Mouse (Mus musculus): Measurements from ENCODE around the gene D930007J09Rik.
A peak's percentile ranks its signal among the peaks of the same experiment; 100 is the strongest.

The D930007J09Rik gene

DNA sequence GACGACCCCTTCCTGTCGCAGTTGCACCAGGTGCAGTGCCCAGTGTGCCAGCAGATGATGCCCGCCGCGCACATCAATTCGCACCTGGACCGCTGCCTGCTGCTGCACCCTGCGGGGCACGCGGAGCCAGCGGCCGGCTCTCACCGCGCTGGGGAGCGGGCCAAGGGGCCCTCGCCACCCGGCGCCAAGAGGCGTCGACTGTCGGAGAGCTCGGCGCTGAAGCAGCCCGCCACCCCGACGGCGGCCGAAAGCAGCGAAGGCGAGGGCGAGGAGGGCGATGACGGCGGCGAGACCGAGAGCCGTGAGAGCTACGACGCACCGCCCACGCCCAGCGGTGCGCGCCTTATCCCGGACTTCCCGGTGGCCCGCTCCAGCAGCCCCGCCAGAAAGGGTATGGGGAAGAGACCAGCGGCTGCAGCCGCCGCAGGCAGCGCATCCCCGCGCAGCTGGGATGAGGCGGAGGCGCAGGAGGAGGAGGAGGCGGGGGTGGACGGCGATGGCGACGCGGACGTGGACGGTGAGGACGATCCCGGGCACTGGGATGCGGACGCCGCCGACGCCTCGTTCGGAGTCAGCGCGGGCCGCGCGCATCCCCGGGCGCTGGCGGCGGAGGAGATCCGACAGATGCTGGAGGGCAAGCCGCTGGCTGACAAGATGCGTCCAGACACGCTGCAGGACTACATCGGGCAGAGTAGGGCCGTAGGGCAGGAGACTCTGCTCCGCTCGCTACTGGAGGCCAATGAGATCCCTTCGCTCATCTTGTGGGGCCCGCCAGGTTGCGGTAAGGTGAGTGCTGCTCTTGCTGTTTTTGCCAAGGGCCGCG, at the start of gene D930007J09Rik:
TSS of gene D930007J09Rik (minus strand) at position 591 of the 823 bp plus-strand sequence.
- peak; percentile 26 for DNase-seq (ENCODE audit: low read depth, low spot score)

DNA sequence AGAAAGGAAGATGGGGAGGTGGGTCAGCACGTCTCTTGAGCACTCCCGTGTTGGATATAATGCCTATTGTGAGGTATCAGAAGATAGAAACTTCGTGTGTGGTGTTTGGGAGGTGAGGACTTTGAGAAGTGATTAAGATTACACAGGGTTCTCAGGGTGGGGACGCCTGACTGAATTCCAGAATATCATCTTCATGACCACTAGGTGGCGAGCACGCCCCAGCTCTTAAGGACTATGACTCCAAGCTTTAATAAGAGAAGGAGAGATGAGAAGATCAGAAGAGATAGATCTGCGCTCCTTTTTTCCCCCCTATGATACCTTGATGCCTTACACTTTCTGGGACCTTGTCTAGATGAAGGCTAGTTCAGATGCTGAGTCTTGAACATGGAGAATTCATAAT, 49.3 kb upstream of the D930007J09Rik start:
- DNase-seq (ENCODE audit: low read depth, low spot score) = peak; percentile 44

DNA sequence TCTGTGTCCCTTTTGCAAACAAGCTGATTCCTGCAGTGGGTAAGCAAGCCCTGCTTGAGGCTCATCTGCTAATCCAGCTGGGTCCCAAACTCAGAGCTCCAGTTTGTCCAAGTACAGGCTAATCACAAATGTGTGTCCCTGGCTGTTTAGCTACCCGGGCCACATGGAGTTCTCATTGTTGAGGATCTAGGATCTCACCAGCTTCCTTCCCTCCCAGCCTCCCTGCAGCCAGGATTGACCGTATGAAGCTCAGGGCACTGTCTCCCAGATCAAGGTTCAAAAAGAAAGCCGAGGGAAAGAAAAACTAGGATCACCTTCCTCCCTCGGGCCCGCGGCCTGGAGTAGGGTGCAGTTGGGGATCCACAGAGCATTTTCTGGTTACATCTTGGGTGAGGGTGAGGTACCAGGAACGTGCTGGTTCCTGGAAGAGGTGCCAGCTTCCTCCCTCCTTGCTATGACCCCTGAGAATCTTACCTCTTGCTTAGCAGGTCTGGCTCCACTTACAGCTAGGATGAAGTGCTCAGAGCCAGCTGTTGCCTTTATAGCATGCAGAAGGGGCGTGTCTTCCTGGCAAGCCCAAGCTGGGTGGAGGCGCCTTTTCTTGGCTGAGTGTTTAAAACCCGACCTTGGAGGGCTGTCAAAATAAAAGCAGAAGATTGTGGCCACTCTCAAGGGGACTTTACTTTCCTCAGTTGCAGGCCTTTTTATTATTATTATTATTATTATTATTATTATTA, 48.2 kb upstream of the D930007J09Rik start, which contains the start of gene Serpinb1a:
TSS of gene Serpinb1a (minus strand) at position 518 of the 737 bp plus-strand sequence.
- no peak for DNase-seq (ENCODE audit: low read depth, low spot score)

DNA sequence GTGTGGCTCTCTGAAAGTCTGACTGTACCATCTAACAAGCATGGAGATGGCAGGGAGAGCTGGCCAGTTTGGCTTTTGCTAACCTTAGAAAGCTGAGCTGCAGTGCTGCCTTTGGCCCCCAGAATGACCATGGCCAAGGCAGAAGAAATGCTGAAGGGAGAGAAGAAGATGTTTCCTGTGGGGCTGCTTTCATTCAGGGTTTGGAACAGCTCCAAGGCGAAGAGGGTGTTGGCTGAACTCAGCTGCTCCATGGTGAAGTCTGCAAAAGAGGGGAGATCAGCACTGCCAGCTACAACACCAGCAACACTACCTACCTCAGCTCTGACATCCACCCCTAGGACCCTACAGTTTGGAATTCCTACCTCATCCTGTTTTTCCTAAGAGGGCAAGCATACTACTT, 47.5 kb upstream of the D930007J09Rik start:
- no peak for DNase-seq (ENCODE audit: low read depth, low spot score)

DNA sequence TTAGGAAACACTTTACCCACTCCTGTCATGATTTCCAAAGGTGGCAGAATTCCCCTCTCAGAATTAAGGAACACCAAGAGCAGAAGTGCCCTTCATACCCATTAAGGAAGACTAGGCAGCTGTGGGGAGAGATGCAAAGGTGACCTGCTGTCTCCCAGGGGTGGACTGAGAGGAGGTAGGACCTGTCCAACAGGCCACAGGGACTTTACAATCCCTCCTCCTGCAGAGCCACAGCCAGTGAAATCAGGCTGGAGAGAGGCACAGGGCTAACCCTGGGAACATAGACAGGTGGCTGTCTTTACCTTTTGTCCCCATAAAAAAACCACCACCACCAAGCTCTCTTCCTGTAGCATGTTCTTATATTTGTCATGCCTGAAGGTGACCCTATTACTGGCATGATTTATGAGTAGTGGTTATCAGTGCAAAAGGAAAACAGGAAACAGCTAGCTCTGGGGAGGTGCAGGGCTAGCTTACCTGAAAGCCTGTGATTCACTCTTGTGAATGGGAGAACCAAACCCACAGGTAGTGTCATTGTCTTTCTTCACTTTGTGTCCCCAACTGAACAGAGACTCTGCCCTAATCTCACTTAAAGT, 47.0 kb upstream of the D930007J09Rik start:
- DNase-seq (ENCODE audit: low read depth, low spot score) = no peak

DNA sequence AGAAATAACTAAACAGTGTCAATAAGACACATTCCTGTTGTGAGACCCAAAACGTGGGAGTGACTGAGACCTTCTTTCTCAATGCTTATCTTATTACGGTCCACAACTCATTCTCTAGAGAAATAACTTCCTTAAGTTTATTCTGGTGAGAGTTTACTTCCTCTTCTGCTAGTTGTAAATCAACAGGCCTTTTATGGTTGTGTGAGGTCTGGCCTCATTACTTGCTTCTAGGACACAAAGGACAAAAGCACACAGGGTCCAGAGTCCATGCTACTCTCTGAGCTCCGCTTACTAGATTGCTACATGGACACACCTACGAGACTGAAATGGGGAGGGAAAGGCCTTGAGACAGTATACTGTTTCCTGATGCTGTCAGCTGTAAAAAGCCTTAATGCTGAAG, 46.4 kb upstream of the D930007J09Rik start:
- no peak for DNase-seq (ENCODE audit: low read depth, low spot score)

DNA sequence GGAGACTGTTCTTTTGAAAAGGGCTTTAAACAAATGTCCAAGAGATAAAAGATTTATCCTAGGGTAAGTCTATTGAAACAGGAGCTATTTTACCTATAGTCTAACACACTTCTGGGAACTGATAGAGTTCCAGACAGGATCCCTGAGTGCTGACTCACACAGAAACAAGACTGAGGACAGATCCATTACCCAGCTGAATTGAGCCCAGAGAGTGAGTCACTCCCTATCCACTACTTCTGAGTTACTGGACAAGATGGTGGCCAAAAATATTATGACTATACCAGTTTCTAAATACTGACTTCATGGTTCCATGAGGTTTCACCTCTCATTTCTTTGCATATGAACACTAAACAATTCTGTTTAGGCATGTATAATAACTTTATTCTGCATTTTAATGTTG, 43.6 kb upstream of the D930007J09Rik start:
- no peak for DNase-seq (ENCODE audit: low read depth, low spot score)

DNA sequence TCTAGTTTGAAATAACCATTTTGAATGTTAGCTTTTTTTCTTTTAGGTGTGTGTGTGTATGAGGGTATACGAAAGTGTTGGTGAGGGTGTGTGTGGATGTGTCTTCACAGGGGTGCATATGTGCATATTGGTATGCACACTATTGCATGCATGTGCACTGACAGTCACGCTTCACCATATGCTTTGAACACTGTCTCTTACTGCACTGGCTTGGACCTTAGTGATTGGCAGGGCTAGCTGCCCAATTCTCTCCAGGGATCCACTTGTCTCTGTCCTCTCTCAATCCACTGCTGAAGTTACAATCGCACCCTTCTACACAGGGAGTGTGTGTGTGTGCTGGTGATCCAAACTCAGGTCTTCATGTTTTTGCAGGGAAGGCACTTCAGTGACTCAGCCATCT, 38.7 kb upstream of the D930007J09Rik start:
- DNase-seq (ENCODE audit: low read depth, low spot score) = no peak

DNA sequence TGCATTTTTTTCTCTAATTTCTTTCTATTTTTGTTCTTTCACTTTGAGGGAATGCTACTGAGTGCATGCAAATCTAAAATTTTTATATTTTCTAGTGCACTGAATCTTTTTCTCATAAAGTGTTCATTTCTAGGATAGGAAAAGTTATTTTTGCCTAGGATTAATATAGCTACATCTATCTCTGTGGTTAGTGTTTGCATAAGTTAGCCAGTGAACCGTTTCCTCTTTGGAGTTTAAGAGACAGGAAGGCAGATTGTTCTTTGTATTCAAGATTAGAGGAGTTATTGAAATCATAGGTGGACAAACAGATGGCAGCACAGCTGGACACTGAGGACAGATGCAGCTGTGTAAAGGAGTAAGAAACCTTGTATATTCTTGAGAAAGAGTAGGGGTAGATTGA, 36.7 kb upstream of the D930007J09Rik start:
- DNase-seq (ENCODE audit: low read depth, low spot score) = no peak

DNA sequence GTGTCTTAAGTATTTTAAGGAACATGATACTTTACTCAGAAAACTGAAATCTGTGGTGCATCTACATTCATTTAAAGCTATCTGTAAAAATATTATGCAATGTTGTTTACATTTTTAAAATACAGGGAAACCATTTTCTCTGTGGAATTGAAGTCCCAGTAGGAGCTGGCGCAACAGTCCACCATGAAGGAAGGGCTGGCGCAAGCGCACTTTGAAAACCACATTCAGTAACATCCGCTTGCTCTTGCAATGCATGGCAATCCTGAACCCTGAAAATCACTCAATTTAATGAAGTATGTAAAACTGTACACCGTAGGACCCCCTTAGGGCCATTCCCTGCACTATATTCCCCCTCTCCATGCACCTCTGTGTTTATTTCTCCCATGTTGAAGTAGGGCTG, 31.9 kb upstream of the D930007J09Rik start:
- no peak for DNase-seq (ENCODE audit: low read depth, low spot score)

DNA sequence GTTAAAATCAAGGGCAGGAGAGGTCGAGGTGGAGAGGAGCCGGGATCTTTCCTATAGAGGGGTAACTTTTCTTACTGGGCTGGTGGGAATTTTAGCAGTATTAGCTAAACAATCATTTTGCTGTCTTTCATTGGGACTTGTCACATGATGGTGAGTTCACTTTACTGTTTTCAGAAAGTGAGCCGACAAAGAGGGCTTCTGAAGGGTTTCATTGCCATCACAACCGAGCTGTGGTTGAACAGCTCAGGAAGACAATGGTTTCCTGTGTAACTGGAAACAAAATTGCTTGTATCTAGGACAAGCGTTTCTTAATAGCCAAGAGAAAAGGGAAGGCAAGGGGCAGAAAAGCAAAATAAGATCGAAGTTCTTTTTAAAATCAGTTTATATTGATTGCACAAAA, 30.6 kb upstream of the D930007J09Rik start:
- DNase-seq (ENCODE audit: low read depth, low spot score) = no peak

DNA sequence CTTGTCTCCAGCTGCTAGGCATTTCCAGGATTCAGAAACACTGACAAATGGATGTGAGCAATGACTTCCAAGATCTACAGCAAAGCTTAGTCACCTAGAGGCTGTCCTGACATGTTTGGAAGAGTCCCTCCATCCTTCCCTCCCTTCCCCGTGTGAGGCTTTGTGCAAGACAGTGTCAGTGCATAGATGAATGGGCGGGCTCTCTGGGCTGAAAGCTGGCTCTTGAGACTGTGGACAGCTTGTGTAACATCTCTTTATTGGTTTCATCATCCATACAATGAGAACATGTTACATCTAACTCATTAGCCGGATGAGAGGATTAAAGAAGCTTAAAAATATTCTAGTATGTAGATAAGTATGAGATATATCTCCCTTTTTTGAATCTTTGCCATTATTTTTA, 30.1 kb upstream of the D930007J09Rik start:
- DNase-seq (ENCODE audit: low read depth, low spot score) = no peak

DNA sequence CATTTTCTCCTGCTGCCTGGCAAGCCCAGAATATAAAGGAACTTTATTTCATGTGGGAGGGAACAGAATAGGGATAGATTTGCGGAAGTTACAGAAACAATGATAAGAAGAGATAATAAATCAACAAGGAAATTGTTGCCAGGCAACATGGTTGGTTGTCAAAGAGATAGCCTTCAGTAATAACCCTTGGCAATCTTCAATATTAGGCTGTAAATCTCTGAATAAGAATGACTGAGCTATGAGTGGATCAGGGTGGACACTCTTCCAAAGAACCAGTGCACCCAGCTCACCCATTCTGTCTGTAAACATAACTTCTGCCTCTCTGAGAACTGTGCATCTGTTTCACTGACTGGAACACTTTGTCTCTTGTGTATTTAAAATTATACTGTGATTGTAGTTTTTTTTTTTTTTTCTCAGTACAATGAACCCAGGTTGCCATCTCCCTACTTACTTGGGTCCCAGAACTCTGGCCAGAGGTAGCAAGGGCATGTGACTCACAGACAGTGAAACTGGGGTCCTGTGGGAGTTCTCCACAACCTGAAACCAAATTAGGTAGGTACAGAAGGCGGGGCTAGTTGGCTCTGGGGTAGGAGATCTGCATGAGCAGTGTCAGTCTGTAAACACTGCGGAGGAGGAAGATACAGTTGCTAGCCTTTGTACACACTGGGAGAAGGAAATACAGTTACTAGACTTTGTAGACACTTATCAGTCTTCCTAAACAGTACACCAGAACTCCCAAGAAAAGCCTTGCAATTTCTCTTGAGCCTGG, 29.0 kb upstream of the D930007J09Rik start:
- no peak for DNase-seq (ENCODE audit: low read depth, low spot score)

DNA sequence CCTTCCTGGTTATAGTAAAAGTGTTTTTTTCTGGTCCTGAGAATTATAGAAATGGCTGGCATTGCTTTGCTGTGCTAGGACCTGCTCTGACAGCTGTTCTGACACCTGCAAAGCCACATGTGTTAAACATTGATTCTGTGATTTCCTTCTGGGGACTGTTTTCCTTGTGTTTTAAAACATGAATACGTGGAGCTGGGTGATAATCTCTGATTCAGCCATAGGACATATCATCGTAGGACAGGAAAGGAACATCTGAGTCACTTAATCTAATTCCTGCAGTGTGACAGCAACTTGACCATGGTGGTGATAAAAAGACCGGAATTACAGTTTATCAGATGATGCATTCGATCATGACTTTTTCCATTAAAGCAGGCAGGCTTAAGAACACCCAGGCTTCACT, 26.2 kb upstream of the D930007J09Rik start:
- DNase-seq (ENCODE audit: low read depth, low spot score) = no peak

DNA sequence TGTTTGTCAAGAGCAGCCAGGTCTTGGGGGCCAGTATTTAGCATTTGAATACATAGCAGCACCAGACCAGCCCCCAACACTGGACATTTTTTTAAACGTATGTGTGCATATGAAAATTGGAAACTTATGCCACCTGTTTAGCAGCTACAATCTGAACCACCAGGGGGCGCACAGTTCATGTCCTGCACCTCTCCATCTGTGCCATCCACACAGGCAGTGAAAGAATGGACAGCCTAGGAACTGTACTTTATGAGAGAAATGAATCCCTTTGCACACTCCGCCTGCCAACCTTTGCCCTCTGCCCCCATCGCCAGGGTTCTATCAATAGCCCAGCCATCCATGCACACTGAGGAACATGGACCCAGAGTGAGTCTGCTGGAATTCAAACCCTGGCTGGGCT, 25.3 kb upstream of the D930007J09Rik start:
- peak; percentile 24 for DNase-seq (ENCODE audit: low read depth, low spot score)

DNA sequence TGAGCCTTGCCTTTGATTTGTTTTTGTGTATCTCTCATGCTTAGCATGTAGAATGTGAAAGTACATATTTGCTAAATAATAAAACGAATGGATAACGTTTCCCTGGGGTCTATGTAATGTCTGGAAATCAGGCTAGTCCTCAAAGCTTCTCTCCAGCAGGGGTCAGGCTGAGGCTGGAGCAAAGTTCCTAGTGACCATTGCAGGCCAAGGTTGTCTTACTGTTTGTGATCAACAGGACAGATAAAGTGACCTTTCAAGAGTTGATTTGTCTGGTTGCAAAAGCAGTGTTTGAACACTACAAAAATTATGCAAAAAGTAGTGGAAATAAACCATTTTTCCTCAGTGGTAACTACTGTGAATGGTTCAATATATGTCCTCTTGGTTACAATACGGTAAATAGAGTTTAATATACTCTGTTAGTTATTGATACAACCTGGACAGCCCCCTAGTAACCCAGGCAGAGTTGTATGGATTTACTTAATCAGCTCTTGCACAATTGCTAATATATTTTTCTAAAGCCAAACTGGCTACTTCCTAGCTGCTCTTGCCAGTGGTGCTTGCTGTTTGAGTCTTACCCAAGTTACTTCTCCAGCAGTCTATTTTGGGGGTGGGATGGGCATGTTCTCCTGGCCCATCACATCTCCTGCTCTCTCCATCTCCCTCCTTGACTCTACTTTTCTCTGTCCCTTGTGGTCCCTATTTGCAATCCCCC, 24.6 kb upstream of the D930007J09Rik start:
- DNase-seq (ENCODE audit: low read depth, low spot score) = no peak

DNA sequence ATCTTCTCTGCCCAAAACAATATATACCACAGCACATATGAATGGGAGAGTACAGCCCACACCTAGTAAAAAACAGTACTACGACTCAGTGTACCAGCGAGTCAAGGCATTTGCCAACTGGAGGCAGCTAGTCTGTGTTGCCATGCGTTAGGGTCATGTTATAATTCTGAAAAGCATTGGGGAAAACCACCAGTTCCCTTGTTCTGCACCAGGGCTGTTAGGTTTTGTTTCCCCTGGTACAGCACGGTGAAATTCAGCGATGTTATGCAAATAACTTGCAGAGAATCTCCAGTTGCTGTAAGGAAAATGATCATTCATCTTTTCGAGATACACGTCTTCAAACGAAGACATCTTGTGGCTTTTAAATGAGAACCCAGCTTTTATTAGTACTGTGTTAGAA, 22.9 kb upstream of the D930007J09Rik start:
- no peak for DNase-seq (ENCODE audit: low read depth, low spot score)

DNA sequence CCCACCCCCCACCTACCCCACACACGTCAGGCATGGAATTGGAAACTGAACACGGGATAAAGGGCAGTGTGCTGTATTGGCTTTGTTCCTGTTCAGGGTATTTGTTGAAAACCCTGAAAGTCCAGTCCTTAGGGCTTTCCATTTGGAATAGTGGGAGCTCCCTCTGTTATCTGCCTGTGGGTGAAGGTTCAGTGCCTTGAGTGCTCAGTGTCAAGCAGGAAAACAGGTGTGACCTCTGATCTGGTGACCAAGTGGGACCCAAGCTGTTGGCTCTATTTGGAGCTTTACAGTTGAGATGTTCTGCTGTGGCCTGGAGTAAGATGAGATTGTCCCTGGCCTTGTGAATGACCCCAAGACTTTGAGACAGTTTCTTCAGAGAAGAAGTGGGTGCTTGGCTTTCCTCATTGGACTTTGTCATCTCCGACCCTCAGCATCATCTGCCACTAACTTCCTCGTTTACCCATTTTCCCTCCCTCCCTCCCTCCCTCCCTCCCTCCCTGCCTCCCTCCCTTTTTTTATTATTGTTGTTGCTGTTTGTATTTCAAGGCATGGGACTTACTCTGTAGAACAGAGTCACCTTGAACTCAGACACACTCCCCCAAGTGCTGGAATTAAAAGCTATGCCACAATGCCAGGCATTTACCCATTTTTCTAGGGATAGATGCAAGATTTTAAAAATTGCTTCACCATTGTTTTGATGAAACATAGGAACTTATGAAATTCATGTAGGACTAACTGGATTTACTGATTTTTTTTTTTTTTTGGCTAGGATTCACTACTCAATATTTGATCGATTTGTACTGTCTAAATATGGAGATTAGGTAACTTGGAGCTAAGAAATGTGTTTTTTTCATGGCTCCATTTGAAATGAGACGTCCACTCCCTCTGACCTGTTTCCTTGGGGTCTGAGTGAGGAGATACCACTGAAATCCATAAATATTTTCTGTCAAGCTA, 22.0 kb upstream of the D930007J09Rik start:
- no peak for DNase-seq (ENCODE audit: low read depth, low spot score)

DNA sequence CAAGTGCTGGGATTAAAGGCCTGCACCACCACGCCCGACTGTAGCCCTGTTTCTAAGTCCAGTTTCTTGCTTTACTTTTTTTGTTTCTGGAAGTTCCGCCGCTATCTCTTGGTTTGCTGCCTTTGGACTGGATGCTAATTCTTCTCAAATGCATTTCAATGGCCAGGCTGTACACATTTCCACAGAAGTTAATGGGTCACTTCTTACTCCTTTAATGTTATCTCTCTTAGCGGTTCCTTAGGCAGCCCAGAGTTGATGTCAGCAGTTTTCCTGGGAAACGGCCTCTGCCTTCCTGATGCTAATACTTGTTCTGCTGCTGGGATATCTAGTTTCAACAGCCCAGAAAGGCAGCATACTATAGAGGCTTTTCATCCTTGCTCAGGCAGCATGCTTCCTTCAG, 20.5 kb upstream of the D930007J09Rik start:
- no peak for DNase-seq (ENCODE audit: low read depth, low spot score)

DNA sequence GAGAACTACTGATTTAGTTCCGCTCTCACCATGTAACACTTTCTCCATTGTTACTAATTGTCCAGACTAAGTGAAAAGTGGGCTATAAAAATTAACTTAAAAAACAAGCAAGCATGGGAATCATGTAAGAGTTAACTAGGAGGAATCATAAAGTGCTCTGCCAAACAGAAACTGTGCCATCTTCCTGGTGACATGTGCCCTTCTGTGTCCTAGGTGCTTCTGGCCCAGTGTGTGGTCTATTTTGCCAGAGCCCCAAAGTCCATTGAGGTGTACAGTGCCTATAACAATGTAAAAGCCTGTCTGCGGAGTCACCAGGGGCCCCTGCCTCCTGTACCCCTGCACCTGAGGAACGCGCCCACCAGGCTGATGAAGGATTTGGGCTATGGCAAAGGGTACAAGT, 19.0 kb upstream of the D930007J09Rik start:
- no peak for DNase-seq (ENCODE audit: low read depth, low spot score)

All from embryo, embryonic 11.5 days (tissue).